Mouse (Mus musculus) olfactory bulb, adult 2 months (tissue): ENCODE measurements around the gene Hsh2d. TPM values are rescaled to one million over a fixed set of nuclear protein-coding genes. Genes with fewer than 3 reads are reported as not detected.

Source experiments
- H3K27ac ChIP-seq: fragments of 200-500 bp; 2 replicates; pipeline ENCODE4 v1.5.1; 2012; ENCODE audit warnings: low read depth, low read length; ENCODE audit not compliant: insufficient read depth
- H3K4me1 ChIP-seq: fragments of 200-500 bp; 2 replicates; pipeline ENCODE4 v1.6.1; 2012; ENCODE audit warnings: low read length; ENCODE audit not compliant: control insufficient read depth, insufficient read depth
- H3K4me3 ChIP-seq: fragments of 200-500 bp; 2 replicates; pipeline ENCODE4 v1.5.1; 2012; ENCODE audit warnings: mild to moderate bottlenecking, low read depth, low read length, moderate library complexity; ENCODE audit not compliant: insufficient read depth
- CTCF ChIP-seq: fragments of 200-500 bp; IDR thresholded peaks from 2 replicates; pipeline ENCODE4 v1.5.1; 2012; ENCODE audit warnings: low read depth, mild to moderate bottlenecking, low read length, moderate library complexity; ENCODE audit not compliant: insufficient read depth
- POLR2A ChIP-seq: fragments of 200-500 bp; IDR thresholded peaks from 2 replicates; pipeline ENCODE4 v1.6.1; 2012; ENCODE audit warnings: mild to moderate bottlenecking, low read depth, low read length, moderate library complexity; ENCODE audit not compliant: insufficient read depth
- WGBS: fragments of 180-500 bp; shearing (Covaris S2); methylation state at CpG from one replicate; pipeline ENCODE4 v1.1.7; 2018; 5-methylcytosine and 5-hydroxymethylcytosine counted together
- polyA plus RNA-seq: library from polyadenylated mRNA; stranded (reverse); fragments of >200 nt; gene quantifications from 2 replicates; pipeline ENCODE4 v1.2.4, GENCODE M21; 2012; ENCODE audit warnings: low replicate concordance; ENCODE audit not compliant: missing spikeins, insufficient read depth, insufficient read length

Hsh2d gene
- polyA plus RNA-seq, 1 experiment = not detected

- TF ChIP-seq CTCF (no peak), POLR2A (no peak)
- no peak overlapping the region for H3K27ac ChIP-seq
- WGBS = 74% methylated on average over 3 of the region's 3 CpGs
- H3K4me1 ChIP-seq = no peaks in the 10 kb centered on the region
- no peak overlapping the region for H3K4me3 ChIP-seq
These were observed 37.9 kb upstream of the Hsh2d start for GRCm38 (mm10) chr8:72151418-72152078.

- no peak overlapping the region for H3K27ac ChIP-seq
- no peaks in the 10 kb centered on the region for H3K4me1 ChIP-seq
- no peak overlapping the region for H3K4me3 ChIP-seq
- TF ChIP-seq CTCF (no peak), POLR2A (no peak)
These were observed 36.1 kb upstream of the Hsh2d start for GRCm38 (mm10) chr8:72153382-72153781.

GRCm38 (mm10) chr8:72158096-72158495 lies 31.3 kb upstream of the Hsh2d start:
- WGBS = 77% methylated on average over 2 of the region's 2 CpGs
- Histone ChIP-seq H3K4me3 (no peak overlapping the region), H3K27ac (no peak overlapping the region), H3K4me1 (peaks cover 8% of the 10 kb centered on the region)
- TF ChIP-seq CTCF = no peak
- no peak for TF ChIP-seq POLR2A

GRCm38 (mm10) chr8:72158726-72159125 lies 30.7 kb upstream of the Hsh2d start:
- Histone ChIP-seq H3K27ac (no peak overlapping the region), H3K4me3 (no peak overlapping the region), H3K4me1 (peaks cover 8% of the 10 kb centered on the region)
- WGBS = 34% methylated on average over 3 of the region's 3 CpGs
- TF ChIP-seq CTCF (no peak), POLR2A (no peak)

- TF ChIP-seq CTCF (no peak), POLR2A (no peak)
- WGBS = 57% methylated on average over 3 of the region's 3 CpGs
- no peak overlapping the region for H3K27ac ChIP-seq
- peaks cover 8% of the 10 kb centered on the region for H3K4me1 ChIP-seq
- no peak overlapping the region for H3K4me3 ChIP-seq
These were observed 29.4 kb upstream of the Hsh2d start for GRCm38 (mm10) chr8:72160007-72160406.

- Histone ChIP-seq H3K4me3 (peak within 1 kb of the TSS; percentile 93), H3K27ac (0 out of 2 replicates have a peak within 1 kb of the TSS, but pooled peaks have one; percentile 38), H3K4me1 (peaks cover 8% of the 10 kb centered on the region)
- TF ChIP-seq POLR2A (peak; percentile 85), CTCF (0 out of 2 replicates have a peak, but pooled peaks have one; percentile 5)
- WGBS = under 1% methylated on average over 82 of the region's 82 CpGs
These were observed 28.4 kb upstream of the Hsh2d start, which contains the start of gene Rab8a for GRCm38 (mm10) chr8:72160707-72161697. Gene Rab8a, plus strand, starts transcription at chr8:72161200.

GRCm38 (mm10) chr8:72162821-72163220 lies 26.6 kb upstream of the Hsh2d start:
- TF ChIP-seq CTCF (no peak), POLR2A (no peak)
- Histone ChIP-seq H3K4me3 (no peak overlapping the region), H3K4me1 (peaks cover 8% of the 10 kb centered on the region), H3K27ac (no peak overlapping the region)

GRCm38 (mm10) chr8:72169098-72169668 lies 20.3 kb upstream of the Hsh2d start:
- WGBS = 91% methylated on average over 3 of the region's 3 CpGs
- Histone ChIP-seq H3K4me1 (no peaks in the 10 kb centered on the region), H3K27ac (no peak overlapping the region), H3K4me3 (no peak overlapping the region)
- TF ChIP-seq CTCF = no peak
- TF ChIP-seq POLR2A = no peak

- H3K4me3 ChIP-seq = no peak overlapping the region
- WGBS = 87% methylated on average over 3 of the region's 3 CpGs
- TF ChIP-seq POLR2A = no peak
- no peak for TF ChIP-seq CTCF
- no peak overlapping the region for H3K27ac ChIP-seq
- H3K4me1 ChIP-seq = no peaks in the 10 kb centered on the region
These were observed 19.7 kb upstream of the Hsh2d start for GRCm38 (mm10) chr8:72169681-72170249.
